Mouse (Mus musculus) intestine, embryonic 16.5 days (tissue): Measurements from ENCODE around the gene Gm281. TPM values are rescaled to one million over a fixed set of nuclear protein-coding genes. Genes with fewer than 3 reads are reported as not detected.
"Not testable (repeated sequence)": the region's sequence is repeated elsewhere in the genome, so short reads cannot be mapped to it uniquely, and the experiment has no call there.

Experiments used
- ATAC-seq: fragments of 200-750 bp; cut with Nextera tagmentation; 2 replicates; pipeline ENCODE4 v1.8.0; 2017; ENCODE audit warnings: moderate TSS enrichment, moderate library complexity
- H3K27ac ChIP-seq: fragments of 300-500 bp; sonication (generic); 2 replicates; pipeline ENCODE4 v1.5.1; 2014; ENCODE audit warnings: mild to moderate bottlenecking, low read length
- H3K27me3 ChIP-seq: fragments of 300-500 bp; sonication (generic); replicated peaks from 2 replicates; pipeline ENCODE4 v1.6.1; 2014; ENCODE audit warnings: low read length, control low read depth, mixed read lengths; ENCODE audit not compliant: control insufficient read depth, insufficient read depth
- H3K36me3 ChIP-seq: fragments of 300-500 bp; sonication (generic); 2 replicates; pipeline ENCODE4 v1.6.1; 2014; ENCODE audit warnings: low read length, control low read depth; ENCODE audit not compliant: control insufficient read depth, insufficient read depth
- H3K4me1 ChIP-seq: fragments of 300-500 bp; sonication (generic); 2 replicates; pipeline ENCODE4 v1.6.1; 2014; ENCODE audit warnings: low read length, control low read depth, mixed read lengths; ENCODE audit not compliant: control insufficient read depth, insufficient read depth
- H3K4me2 ChIP-seq: fragments of 300-500 bp; sonication (generic); 2 replicates; pipeline ENCODE4 v1.6.1; 2014; ENCODE audit warnings: low read depth, low read length, control low read depth
- H3K4me3 ChIP-seq: fragments of 300-500 bp; sonication (generic); 2 replicates; pipeline ENCODE4 v1.5.1; 2014; ENCODE audit warnings: mild to moderate bottlenecking, low read length
- H3K9ac ChIP-seq: fragments of 300-500 bp; sonication (generic); 2 replicates; pipeline ENCODE4 v1.6.1; 2014; ENCODE audit warnings: low read depth, low read length
- H3K9me3 ChIP-seq: fragments of 300-500 bp; sonication (generic); 2 replicates; pipeline ENCODE4 v1.6.1; 2016; ENCODE audit warnings: low read length, control low read depth; ENCODE audit not compliant: control insufficient read depth
- WGBS: fragments of 180-500 bp; shearing (Covaris S2); extraction: QIAGEN DNeasy Blood & Tissue Kit; methylation state at CpG from one replicate; pipeline ENCODE4 v1.1.7; 2014; 5-methylcytosine and 5-hydroxymethylcytosine counted together
- polyA plus RNA-seq: library from polyadenylated mRNA; unstranded; fragments of >200 nt; fragmentation: Nextera tagmentation; extraction: Ambion mirVana; gene quantifications from 2 replicates; pipeline ENCODE4 v1.2.1, GENCODE M21; 2015

The Gm281 gene
- 0.04 and 0.07 TPM in 2 replicates for polyA plus RNA-seq

- Histone ChIP-seq H3K9ac (no peak within 1 kb of the TSS), H3K4me3 (no peak within 1 kb of the TSS), H3K4me1 (no peaks in the 10 kb centered on the region; the same call in 1 of the 2 replicates), H3K9me3 (no peaks in the 10 kb centered on the region), H3K27ac (no peak within 1 kb of the TSS), H3K4me2 (no peak within 1 kb of the TSS), H3K27me3 (no peaks in the 10 kb centered on the region), H3K36me3 (no peaks in the 10 kb centered on the region)
- peak; percentile 30; the same call in 1 of the 2 replicates for ATAC-seq
- WGBS: 52% methylated on average over 1 of the region's 1 CpGs
Observed at GRCm38 (mm10) chr14:13914387-13915082, at the start of gene Gm281. Gene Gm281 (minus strand): TSS chr14:13914478.

- no peak for ATAC-seq
- Histone ChIP-seq H3K27me3 (no peaks in the 10 kb centered on the region), H3K27ac (no peak overlapping the region), H3K4me1 (peaks cover 13% of the 10 kb centered on the region), H3K9ac (no peak overlapping the region), H3K4me3 (no peak overlapping the region), H3K9me3 (no peaks in the 10 kb centered on the region), H3K4me2 (no peak overlapping the region), H3K36me3 (no peaks in the 10 kb centered on the region)
- 53% methylated on average over 1 of the region's 1 CpGs for WGBS
Observed at GRCm38 (mm10) chr14:13963527-13963926, 49.2 kb upstream of the Gm281 start.

GRCm38 (mm10) chr14:13962476-13962875 is 48.2 kb upstream of the Gm281 start:
- Histone ChIP-seq H3K4me2 (peak overlapping the region; percentile 27; the same call in 1 of the 2 replicates), H3K9me3 (no peaks in the 10 kb centered on the region), H3K27me3 (no peaks in the 10 kb centered on the region), H3K4me3 (no peak overlapping the region), H3K4me1 (peaks cover 13% of the 10 kb centered on the region), H3K27ac (0 out of 2 replicates have a peak overlapping the region, but pooled peaks have one; percentile 4), H3K36me3 (no peaks in the 10 kb centered on the region), H3K9ac (no peak overlapping the region)
- 72% methylated on average over 6 of the region's 6 CpGs for WGBS
- no peak for ATAC-seq

DNA sequence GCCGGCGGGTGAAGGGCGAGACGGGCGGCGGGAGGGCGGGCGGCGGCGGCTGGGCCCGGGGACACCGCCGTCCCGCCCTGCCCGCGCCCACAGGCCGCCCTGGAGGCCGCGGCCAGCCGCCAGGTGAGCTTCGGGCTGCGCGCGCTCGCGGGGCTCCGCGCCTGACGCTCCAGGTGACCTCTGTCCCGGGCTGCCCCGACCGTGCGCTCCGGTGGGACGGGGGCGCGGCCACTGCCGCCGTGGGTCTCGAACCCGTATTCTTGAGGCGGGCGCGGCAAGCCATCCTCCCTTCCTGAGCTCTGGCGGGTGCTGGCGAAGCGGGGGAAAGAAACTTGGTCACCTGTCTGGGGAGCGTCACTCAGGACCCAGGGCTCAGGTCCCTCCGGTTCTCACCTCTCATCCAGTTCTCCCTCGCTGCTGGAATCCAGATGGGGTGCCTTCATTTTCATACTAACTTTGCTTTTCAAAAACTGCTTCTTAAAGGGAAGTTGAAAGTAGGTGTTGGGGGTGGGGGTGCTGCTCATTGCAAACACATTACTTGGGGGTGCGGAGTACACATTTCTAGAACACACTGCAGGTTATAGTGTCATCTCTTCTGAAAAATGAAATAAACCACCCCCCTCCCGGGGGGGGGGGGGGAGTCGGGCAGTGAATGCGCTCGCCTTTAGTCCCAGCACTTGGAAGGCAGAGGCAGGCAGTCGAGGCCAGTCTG is 47.3 kb upstream of the Gm281 start, which contains the start of the genes Atxn7 and Thoc7:
TSS of gene Atxn7 (plus strand) at position 40 of the 712 bp plus-strand sequence.
TSS of gene Thoc7 (minus strand) at position 452 of the 712 bp plus-strand sequence.
- Histone ChIP-seq H3K36me3 (no peaks in the 10 kb centered on the region), H3K9ac (peak within 1 kb of the TSS; percentile 99), H3K4me2 (peak within 1 kb of the TSS; percentile 68), H3K27ac (peak within 1 kb of the TSS; percentile 94), H3K4me3 (peak within 1 kb of the TSS; percentile 96), H3K4me1 (peaks cover 13% of the 10 kb centered on the region), H3K27me3 (no peaks in the 10 kb centered on the region), H3K9me3 (no peaks in the 10 kb centered on the region)
- WGBS: 7% methylated on average over 20 of the region's 56 CpGs
- ATAC-seq: peak; percentile 84

DNA sequence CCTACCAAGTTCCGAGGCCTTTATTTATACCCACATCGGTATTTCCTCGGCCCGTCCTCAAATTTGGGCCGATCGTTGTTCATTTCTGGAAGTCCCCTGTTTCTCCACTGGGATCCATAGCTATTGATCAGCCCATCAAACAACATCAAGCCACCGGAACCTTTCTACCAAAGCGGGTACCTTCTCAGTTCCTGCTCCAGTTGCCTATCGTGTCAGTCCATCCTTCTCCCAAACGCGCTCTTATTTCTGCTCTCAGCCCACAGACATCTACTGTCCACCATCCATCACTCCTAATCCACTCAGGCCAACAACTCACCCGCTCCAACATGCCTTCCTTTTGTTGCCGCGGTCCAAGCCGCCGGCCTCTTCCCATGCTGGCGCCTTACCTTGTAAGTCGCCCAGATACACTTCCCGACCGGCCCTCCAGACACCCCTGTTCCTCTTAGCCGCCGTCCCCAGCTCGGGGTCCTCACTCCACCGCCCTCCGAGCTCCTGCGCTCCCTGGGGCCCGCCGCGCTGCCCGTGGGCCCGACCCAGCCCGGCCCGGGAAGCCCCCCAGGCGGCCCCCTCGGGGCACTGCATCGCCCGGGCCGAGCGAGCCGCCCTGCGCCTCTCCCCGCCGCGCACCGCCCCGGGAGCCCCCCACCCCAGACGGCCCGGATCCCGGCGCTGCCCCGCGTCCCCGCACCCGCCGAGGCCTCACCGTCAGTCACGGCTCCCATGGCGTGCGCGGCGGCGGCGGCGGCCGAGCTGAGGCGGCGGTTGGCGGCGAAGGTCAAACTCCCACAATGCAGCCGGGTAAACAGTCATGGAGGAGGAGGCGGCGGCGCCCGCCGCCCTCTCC is 46.4 kb upstream of the Gm281 start:
- H3K27ac ChIP-seq: peak overlapping the region; percentile 94
- H3K36me3 ChIP-seq: peaks cover 5% of the 10 kb centered on the region
- peak; percentile 87 for ATAC-seq
- WGBS: under 1% methylated on average over 72 of the region's 75 CpGs
- H3K4me3 ChIP-seq: peak overlapping the region; percentile 96
- peak overlapping the region; percentile 68 for H3K4me2 ChIP-seq
- no peaks in the 10 kb centered on the region for H3K9me3 ChIP-seq
- H3K27me3 ChIP-seq: no peaks in the 10 kb centered on the region
- peak overlapping the region; percentile 99 for H3K9ac ChIP-seq
- peaks cover 10% of the 10 kb centered on the region for H3K4me1 ChIP-seq

GRCm38 (mm10) chr14:13960079-13960478 is 45.8 kb upstream of the Gm281 start:
- 0% methylated on average over 9 of the region's 9 CpGs for WGBS
- H3K9ac ChIP-seq: peak overlapping the region; percentile 99
- H3K27me3 ChIP-seq: no peaks in the 10 kb centered on the region
- H3K4me2 ChIP-seq: peak overlapping the region; percentile 68
- H3K27ac ChIP-seq: peak overlapping the region; percentile 94
- H3K4me1 ChIP-seq: peaks cover 10% of the 10 kb centered on the region
- peaks cover 6% of the 10 kb centered on the region for H3K36me3 ChIP-seq
- H3K4me3 ChIP-seq: peak overlapping the region; percentile 96
- H3K9me3 ChIP-seq: no peaks in the 10 kb centered on the region
- ATAC-seq: 0 out of 2 replicates have a peak, but pooled peaks have one; percentile 31

- peaks cover 17% of the 10 kb centered on the region for H3K36me3 ChIP-seq
- 96% methylated on average over 3 of the region's 3 CpGs for WGBS
Observed at GRCm38 (mm10) chr14:13952151-13952550, 37.9 kb upstream of the Gm281 start.

GRCm38 (mm10) chr14:13950401-13950800 is 36.1 kb upstream of the Gm281 start:
- H3K36me3 ChIP-seq: peaks cover 11% of the 10 kb centered on the region
- no peak overlapping the region for H3K4me2 ChIP-seq
- no peaks in the 10 kb centered on the region for H3K27me3 ChIP-seq
- no peaks in the 10 kb centered on the region for H3K4me1 ChIP-seq
- no peak overlapping the region for H3K9ac ChIP-seq
- no peak for ATAC-seq
- no peak overlapping the region for H3K4me3 ChIP-seq
- no peak overlapping the region for H3K27ac ChIP-seq
- H3K9me3 ChIP-seq: no peaks in the 10 kb centered on the region

More at GRCm38 (mm10) chr14:13952151-13952550, 37.9 kb upstream of the Gm281 start:
- not testable (repeated sequence) for ATAC-seq, H3K27ac ChIP-seq, H3K27me3 ChIP-seq, H3K4me2 ChIP-seq, H3K4me1 ChIP-seq, H3K4me3 ChIP-seq, H3K9me3 ChIP-seq, H3K9ac ChIP-seq

DNA sequence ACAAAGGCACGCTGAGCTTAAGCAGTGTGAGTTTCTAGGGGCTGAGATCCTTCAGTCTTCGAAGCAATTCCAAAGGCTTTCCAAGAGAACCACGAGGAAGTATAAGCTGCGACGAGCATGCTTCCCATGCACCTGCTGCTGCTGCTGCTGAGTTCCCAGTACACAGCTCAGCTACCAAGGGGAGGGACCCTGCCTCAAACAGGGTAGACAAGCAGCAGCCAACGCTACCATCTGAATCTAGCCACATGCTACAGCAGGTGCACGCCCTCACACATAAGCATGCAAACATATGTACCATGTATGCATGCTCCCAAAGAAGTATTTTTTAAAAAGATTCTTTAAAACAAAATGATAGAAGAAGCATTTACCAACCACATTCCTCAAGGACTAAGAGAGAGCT is 34.1 kb upstream of the Gm281 start:
- WGBS: 93% methylated on average over 7 of the region's 7 CpGs
- H3K9ac ChIP-seq: no peak overlapping the region
- peaks cover 11% of the 10 kb centered on the region for H3K36me3 ChIP-seq

More for the DNA sequence above, 34.1 kb upstream of the Gm281 start:
- Histone ChIP-seq H3K27ac (no peak overlapping the region), H3K4me2 (no peak overlapping the region), H3K27me3 (no peaks in the 10 kb centered on the region), H3K9me3 (no peaks in the 10 kb centered on the region), H3K4me1 (no peaks in the 10 kb centered on the region), H3K4me3 (no peak overlapping the region)
- no peak for ATAC-seq
